Mouse (Mus musculus) hindbrain, embryonic 10.5 days (tissue): ENCODE measurements around the gene Psmd8. TPM values are rescaled to one million over a fixed set of nuclear protein-coding genes. Genes with fewer than 3 reads are reported as not detected.

ENCODE experiments used
- DNase-seq: peaks from one replicate; pipeline ENCODE4 v3.0.0-alpha.2; 2017; ENCODE audit warnings: low spot score
- H3K27ac ChIP-seq: fragments of 300-500 bp; sonication (generic); 2 replicates; pipeline ENCODE4 v1.5.1; 2016; ENCODE audit warnings: mild to moderate bottlenecking, moderate library complexity
- H3K27me3 ChIP-seq: fragments of 300-500 bp; sonication (generic); 2 replicates; pipeline ENCODE4 v1.6.1; 2016; ENCODE audit warnings: mild to moderate bottlenecking; ENCODE audit not compliant: poor library complexity, insufficient read depth, severe bottlenecking
- H3K36me3 ChIP-seq: fragments of 300-500 bp; sonication (generic); 2 replicates; pipeline ENCODE4 v1.6.1; 2016; ENCODE audit warnings: mild to moderate bottlenecking, moderate library complexity
- H3K4me1 ChIP-seq: fragments of 300-500 bp; sonication (generic); replicated peaks from 2 replicates; pipeline ENCODE4 v1.6.1; 2016; ENCODE audit warnings: mild to moderate bottlenecking
- H3K4me3 ChIP-seq: fragments of 300-500 bp; sonication (generic); 2 replicates; pipeline ENCODE4 v1.5.1; 2016; ENCODE audit warnings: mild to moderate bottlenecking, moderate library complexity
- H3K9me3 ChIP-seq: fragments of 300-500 bp; sonication (generic); 2 replicates; pipeline ENCODE4 v1.6.1; 2016; ENCODE audit warnings: mild to moderate bottlenecking, moderate library complexity
- WGBS: fragments of 180-500 bp; shearing (Covaris S2); methylation state at CpG from one replicate; pipeline ENCODE4 v1.1.7; 2016; 5-methylcytosine and 5-hydroxymethylcytosine counted together
- polyA plus RNA-seq: library from polyadenylated mRNA; unstranded; fragments of >200 nt; fragmentation: Nextera tagmentation; extraction: Ambion mirVana; gene quantifications from 2 replicates; pipeline ENCODE4 v1.2.1, GENCODE M21; 2016

Psmd8 gene
- polyA plus RNA-seq, 1 experiment from 2014 or later = 348 TPM

- WGBS = 2% methylated on average over 10 of the region's 10 CpGs
- DNase-seq = peak; percentile 31
- Histone ChIP-seq H3K27me3 (peaks cover 45% of the 10 kb centered on the region), H3K9me3 (no peaks in the 10 kb centered on the region), H3K27ac (peak overlapping the region; percentile 94), H3K36me3 (peaks cover 20% of the 10 kb centered on the region), H3K4me1 (peaks cover 62% of the 10 kb centered on the region), H3K4me3 (peak overlapping the region; percentile 76)
Observed at GRCm38 (mm10) chr7:29168121-29168695, 12.3 kb downstream of the Psmd8 start.

- peak overlapping the region; percentile 94 for H3K27ac ChIP-seq
- H3K9me3 ChIP-seq = no peaks in the 10 kb centered on the region
- no peak for DNase-seq
- H3K27me3 ChIP-seq = peaks cover 39% of the 10 kb centered on the region
- H3K4me1 ChIP-seq = peaks cover 62% of the 10 kb centered on the region
- WGBS = 13% methylated on average over 19 of the region's 19 CpGs
- H3K36me3 ChIP-seq = peaks cover 20% of the 10 kb centered on the region
- peak overlapping the region; percentile 76 for H3K4me3 ChIP-seq
Observed at GRCm38 (mm10) chr7:29167656-29168055, 12.8 kb downstream of the Psmd8 start.

GRCm38 (mm10) chr7:29162750-29163525 is 17.6 kb downstream of the Psmd8 start:
- H3K27ac ChIP-seq = no peak overlapping the region
- H3K4me3 ChIP-seq = no peak overlapping the region
- peaks cover 39% of the 10 kb centered on the region for H3K4me1 ChIP-seq
- peaks cover 49% of the 10 kb centered on the region for H3K27me3 ChIP-seq
- H3K9me3 ChIP-seq = no peaks in the 10 kb centered on the region
- 22% methylated on average over 9 of the region's 9 CpGs for WGBS
- DNase-seq = no peak
- H3K36me3 ChIP-seq = peaks cover 36% of the 10 kb centered on the region

GRCm38 (mm10) chr7:29162294-29162693 is 18.2 kb downstream of the Psmd8 start:
- Histone ChIP-seq H3K27ac (no peak overlapping the region), H3K4me3 (no peak overlapping the region), H3K27me3 (peaks cover 47% of the 10 kb centered on the region), H3K36me3 (peaks cover 36% of the 10 kb centered on the region), H3K9me3 (no peaks in the 10 kb centered on the region), H3K4me1 (peaks cover 33% of the 10 kb centered on the region)
- 77% methylated on average over 5 of the region's 5 CpGs for WGBS
- no peak for DNase-seq

- H3K27me3 ChIP-seq = peaks cover 39% of the 10 kb centered on the region
- peak overlapping the region; percentile 17; the same call in 1 of the 2 replicates for H3K27ac ChIP-seq
- peaks cover 34% of the 10 kb centered on the region for H3K36me3 ChIP-seq
- 2% methylated on average over 5 of the region's 5 CpGs for WGBS
- H3K9me3 ChIP-seq = peaks cover 7% of the 10 kb centered on the region; the same call in 1 of the 2 replicates
- no peak for DNase-seq
- 0 out of 2 replicates have a peak overlapping the region, but pooled peaks have one; percentile 2 for H3K4me3 ChIP-seq
- peaks cover 49% of the 10 kb centered on the region for H3K4me1 ChIP-seq
Observed at GRCm38 (mm10) chr7:29158264-29158663, 22.2 kb downstream of the Psmd8 start.

- H3K9me3 ChIP-seq = peaks cover 7% of the 10 kb centered on the region; the same call in 1 of the 2 replicates
- peak within 1 kb of the TSS; percentile 71 for H3K4me3 ChIP-seq
- peaks cover 33% of the 10 kb centered on the region for H3K4me1 ChIP-seq
- peak within 1 kb of the TSS; percentile 88 for H3K27ac ChIP-seq
- DNase-seq = peak; percentile 85
- 3% methylated on average over 68 of the region's 68 CpGs for WGBS
- peaks cover 30% of the 10 kb centered on the region for H3K27me3 ChIP-seq
- H3K36me3 ChIP-seq = peaks cover 16% of the 10 kb centered on the region; the same call in 1 of the 2 replicates
Observed at GRCm38 (mm10) chr7:29155838-29156782, 24.4 kb downstream of the Psmd8 start, which contains the start of gene Fam98c. Gene Fam98c, minus strand, starts transcription at chr7:29156234.

GRCm38 (mm10) chr7:29155196-29155837 is 25.2 kb downstream of the Psmd8 start:
- WGBS = 7% methylated on average over 37 of the region's 37 CpGs
- peak overlapping the region; percentile 71 for H3K4me3 ChIP-seq
- H3K27me3 ChIP-seq = peaks cover 28% of the 10 kb centered on the region
- peak; percentile 88 for DNase-seq
- peaks cover 7% of the 10 kb centered on the region; the same call in 1 of the 2 replicates for H3K9me3 ChIP-seq
- peak overlapping the region; percentile 88 for H3K27ac ChIP-seq
- H3K4me1 ChIP-seq = peaks cover 33% of the 10 kb centered on the region
- H3K36me3 ChIP-seq = peaks cover 12% of the 10 kb centered on the region; the same call in 1 of the 2 replicates

GRCm38 (mm10) chr7:29154018-29154720 is 26.3 kb downstream of the Psmd8 start:
- 93% methylated on average over 14 of the region's 14 CpGs for WGBS
- no peak for DNase-seq
- H3K4me1 ChIP-seq = peaks cover 31% of the 10 kb centered on the region
- H3K27me3 ChIP-seq = peaks cover 16% of the 10 kb centered on the region
- H3K36me3 ChIP-seq = peaks cover 12% of the 10 kb centered on the region; the same call in 1 of the 2 replicates
- no peak overlapping the region for H3K4me3 ChIP-seq
- peaks cover 7% of the 10 kb centered on the region; the same call in 1 of the 2 replicates for H3K9me3 ChIP-seq
- H3K27ac ChIP-seq = no peak overlapping the region

GRCm38 (mm10) chr7:29151486-29151885 is 29.0 kb downstream of the Psmd8 start:
- WGBS = 66% methylated on average over 10 of the region's 10 CpGs
- H3K27me3 ChIP-seq = no peaks in the 10 kb centered on the region; the same call in 1 of the 2 replicates
- H3K27ac ChIP-seq = no peak overlapping the region
- H3K4me1 ChIP-seq = peaks cover 25% of the 10 kb centered on the region
- H3K9me3 ChIP-seq = peaks cover 7% of the 10 kb centered on the region; the same call in 1 of the 2 replicates
- H3K36me3 ChIP-seq = peaks cover 12% of the 10 kb centered on the region; the same call in 1 of the 2 replicates
- no peak for DNase-seq
- H3K4me3 ChIP-seq = no peak overlapping the region

- no peaks in the 10 kb centered on the region for H3K27me3 ChIP-seq
- H3K27ac ChIP-seq = no peak overlapping the region
- H3K4me1 ChIP-seq = peaks cover 9% of the 10 kb centered on the region; the same call in 1 of the 2 replicates
- WGBS = 88% methylated on average over 15 of the region's 15 CpGs
- H3K9me3 ChIP-seq = no peaks in the 10 kb centered on the region
- H3K4me3 ChIP-seq = no peak overlapping the region
- no peak for DNase-seq
- 0 out of 2 replicates have a peak, but pooled peaks cover 6% of the 10 kb centered on the region for H3K36me3 ChIP-seq
Observed at GRCm38 (mm10) chr7:29148771-29149170, 31.7 kb downstream of the Psmd8 start.

GRCm38 (mm10) chr7:29146625-29147367 is 33.7 kb downstream of the Psmd8 start:
- whole genome bisulfite sequencing = 87% methylated on average over 7 of the region's 7 CpGs
- H3K9me3 ChIP-seq = no peaks in the 10 kb centered on the region
- peaks cover 9% of the 10 kb centered on the region; the same call in 1 of the 2 replicates for H3K4me1 ChIP-seq
- H3K36me3 ChIP-seq = no peaks in the 10 kb centered on the region
- no peak for DNase-seq
- H3K27ac ChIP-seq = no peak overlapping the region
- no peaks in the 10 kb centered on the region for H3K27me3 ChIP-seq
- H3K4me3 ChIP-seq = no peak overlapping the region
